Mouse (Mus musculus) embryo, embryonic 9.5 days (tissue): ENCODE measurements around the gene Sstr5.

Experiments
- DNase-seq: peaks from one replicate; pipeline ENCODE4 v3.0.0-alpha.2; 2017; ENCODE audit errors: extremely low spot score

The Sstr5 gene

GRCm38 (mm10) chr17:25474330-25475077 lies 22.6 kb downstream of the Sstr5 start:
- DNase-seq = peak; percentile 78

- DNase-seq = no peak
These were observed 25.0 kb downstream of the Sstr5 start for GRCm38 (mm10) chr17:25472044-25472443.

- peak; percentile 26 for DNase-seq
These were observed 25.7 kb downstream of the Sstr5 start for GRCm38 (mm10) chr17:25471418-25471817.

GRCm38 (mm10) chr17:25469798-25470197 lies 27.3 kb downstream of the Sstr5 start:
- DNase-seq = peak; percentile 68

GRCm38 (mm10) chr17:25468301-25468700 lies 28.8 kb downstream of the Sstr5 start:
- DNase-seq = no peak

GRCm38 (mm10) chr17:25467781-25468180 lies 29.3 kb downstream of the Sstr5 start:
- DNase-seq = no peak

- no peak for DNase-seq
These were observed 30.8 kb downstream of the Sstr5 start for GRCm38 (mm10) chr17:25466257-25466656.

GRCm38 (mm10) chr17:25464091-25464490 lies 33.0 kb downstream of the Sstr5 start:
- no peak for DNase-seq

DNA sequence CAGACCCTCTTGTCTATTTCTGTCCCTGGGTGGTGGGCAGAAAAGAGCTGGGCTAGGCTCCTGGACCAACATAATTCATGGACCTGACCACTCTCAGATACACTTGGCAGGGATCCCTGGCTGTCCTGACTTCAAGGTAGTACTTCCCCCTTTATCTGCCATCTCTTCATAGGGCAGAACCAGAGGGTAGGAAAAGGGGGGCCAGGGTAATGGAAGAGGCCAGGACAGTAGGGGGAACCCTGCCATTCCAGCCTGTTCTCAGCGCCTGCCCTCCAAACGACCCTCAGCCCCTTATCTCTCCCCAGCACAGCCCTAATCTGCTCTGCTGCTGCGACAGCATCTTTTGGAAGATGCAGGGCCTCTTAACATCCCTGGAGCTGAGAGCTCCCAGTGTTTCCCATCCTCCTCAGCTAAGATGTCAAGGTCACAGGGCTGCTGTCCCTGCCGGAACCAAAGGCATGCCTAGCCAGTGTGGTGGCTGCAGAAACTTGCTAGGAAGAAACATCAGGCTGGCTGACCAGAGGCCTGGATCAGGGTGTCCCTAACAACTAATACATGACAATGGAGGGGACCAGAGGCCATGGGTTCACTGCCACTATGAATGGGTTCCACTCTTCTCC lies 33.7 kb downstream of the Sstr5 start:
- DNase-seq = no peak

GRCm38 (mm10) chr17:25462236-25462875 lies 34.7 kb downstream of the Sstr5 start:
- DNase-seq = no peak

DNA sequence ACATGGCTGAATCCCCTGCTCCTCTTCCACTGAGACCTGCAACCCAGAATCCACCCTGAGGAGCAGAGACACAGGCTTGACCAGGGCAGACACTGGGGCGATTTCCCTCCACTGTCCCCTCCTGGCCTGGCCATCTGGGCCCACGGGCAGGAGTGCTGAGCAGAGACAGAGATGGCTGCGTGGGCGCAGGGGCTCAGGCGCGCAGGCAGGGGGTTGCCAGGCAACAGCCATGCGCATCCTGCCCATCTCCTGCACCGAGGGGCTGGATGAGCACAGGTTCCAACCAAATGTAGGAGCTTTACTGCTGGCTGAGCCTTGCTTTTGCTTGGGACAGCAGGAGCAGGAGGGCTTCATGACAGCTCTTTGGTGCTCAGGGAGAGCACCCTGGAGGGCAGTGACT lies 40.5 kb downstream of the Sstr5 start:
- DNase-seq = no peak

GRCm38 (mm10) chr17:25454272-25454671 lies 42.8 kb downstream of the Sstr5 start, which contains the start of gene Tekt4:
Gene Tekt4 (plus strand): TSS chr17:25454615.
- no peak for DNase-seq

DNA sequence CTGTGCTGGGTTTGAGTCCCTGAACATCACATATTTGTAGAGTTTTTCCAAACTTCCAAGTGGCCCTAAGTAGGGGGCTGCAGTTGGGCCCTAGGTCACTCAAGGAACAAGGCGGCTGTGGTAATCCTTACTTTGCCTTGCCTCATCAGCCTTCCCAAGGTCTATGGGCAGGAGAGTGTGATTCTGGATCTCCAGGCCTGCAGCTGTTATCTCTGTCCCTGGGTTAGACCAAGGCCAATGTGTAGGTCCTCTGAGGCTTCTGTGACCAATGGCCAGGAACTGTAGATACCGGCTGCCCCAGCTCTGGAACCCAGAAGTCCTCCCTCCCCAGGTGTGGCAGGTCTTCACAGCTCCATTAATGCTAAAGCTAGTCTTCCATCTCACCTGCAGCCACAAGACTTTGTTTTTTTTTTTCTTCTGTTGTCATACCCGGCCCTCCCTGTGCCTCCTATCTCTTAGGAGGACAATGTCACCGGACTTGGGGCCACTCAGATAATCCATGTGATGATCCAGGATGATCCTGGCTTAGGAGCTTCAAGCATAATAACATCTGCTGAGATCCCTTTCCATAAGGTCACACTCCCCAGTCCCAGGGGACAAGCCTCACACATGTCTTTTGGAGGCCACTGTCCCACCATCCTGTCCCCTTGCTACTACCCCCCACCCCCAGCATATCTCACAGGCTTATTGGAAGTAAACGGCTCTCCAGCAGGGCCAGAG lies 44.7 kb downstream of the Sstr5 start:
- no peak for DNase-seq

- no peak for DNase-seq
These were observed 46.8 kb downstream of the Sstr5 start for GRCm38 (mm10) chr17:25450329-25450728.

DNA sequence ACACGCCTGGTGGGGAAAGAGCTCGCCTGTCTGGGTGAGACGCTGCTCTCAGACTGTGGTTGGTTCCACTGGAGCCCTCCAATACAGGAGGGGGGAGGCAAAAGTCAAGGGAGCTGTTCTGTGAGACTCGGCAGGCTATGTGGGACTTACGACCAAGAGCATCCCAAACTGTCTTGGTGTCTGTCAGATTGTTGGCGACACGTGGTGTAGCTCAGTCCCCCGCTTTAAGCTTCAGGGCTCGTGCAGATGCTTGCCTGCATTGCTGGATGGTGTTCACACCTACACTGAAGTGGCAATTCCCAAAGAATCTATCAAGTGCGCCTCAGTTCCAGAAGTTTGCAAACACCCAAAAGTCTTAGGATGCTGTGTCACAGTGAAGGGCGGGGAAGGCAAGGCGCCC lies 49.2 kb downstream of the Sstr5 start:
- no peak for DNase-seq

DNA sequence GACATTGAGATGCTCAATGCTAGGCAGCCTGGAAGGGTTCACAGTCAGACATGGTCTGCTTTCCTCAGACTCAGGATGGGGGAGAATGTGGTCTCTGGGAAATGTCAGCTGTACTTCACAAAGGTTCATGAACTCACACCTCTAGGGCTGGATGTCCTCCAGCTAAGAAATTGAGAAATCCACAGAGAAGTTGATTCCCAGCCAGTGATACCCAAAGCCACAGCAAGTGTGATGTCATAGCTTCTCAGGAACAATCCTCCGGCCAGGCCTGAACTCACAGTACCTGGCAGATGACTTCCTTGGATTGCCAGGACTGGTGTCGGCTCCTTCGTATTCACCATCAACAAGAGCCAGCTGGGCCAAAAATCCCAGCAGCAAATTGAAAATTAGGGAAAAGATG lies 51.2 kb downstream of the Sstr5 start:
- no peak for DNase-seq

DNA sequence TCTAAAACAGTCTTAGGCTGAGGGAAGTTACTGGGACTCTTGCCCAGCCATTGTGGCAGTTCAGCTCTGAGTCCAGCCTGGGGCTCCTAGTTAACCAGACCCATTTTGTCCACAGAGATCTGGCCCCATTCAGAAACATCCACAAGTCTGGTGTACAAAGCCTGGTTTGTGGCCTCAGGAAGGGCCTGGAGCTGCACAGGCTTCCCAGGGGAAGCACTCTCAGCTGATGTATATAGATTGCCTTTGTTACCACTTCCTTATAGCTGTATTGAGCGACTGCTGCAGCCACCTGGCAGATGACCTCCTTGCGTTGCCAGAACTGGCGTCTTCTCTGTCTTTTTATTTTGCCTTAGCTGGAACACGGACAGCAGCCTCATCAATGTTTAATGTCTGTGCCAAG lies 52.0 kb downstream of the Sstr5 start:
- no peak for DNase-seq

GRCm38 (mm10) chr17:25442889-25443288 lies 54.2 kb downstream of the Sstr5 start:
- DNase-seq = no peak

DNA sequence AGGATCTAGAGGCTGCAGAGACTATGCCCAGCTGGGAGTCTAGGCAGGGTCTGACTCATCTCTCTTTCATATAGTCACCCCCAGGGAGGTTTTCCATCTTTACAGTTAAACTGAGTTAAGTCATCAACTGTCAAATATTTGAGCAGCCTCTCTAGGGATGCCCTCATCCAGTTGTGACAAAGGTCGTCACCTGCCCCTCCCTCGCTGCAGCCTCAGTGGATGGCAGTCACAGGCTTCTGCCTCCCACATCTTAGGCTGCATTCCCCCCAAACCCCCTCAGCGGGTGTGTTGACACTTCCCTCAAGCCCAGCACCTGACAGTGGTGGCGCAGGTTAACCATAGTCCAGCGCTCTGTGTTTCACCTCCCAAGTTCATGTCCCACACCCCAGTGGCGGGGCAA lies 55.7 kb downstream of the Sstr5 start:
- DNase-seq = no peak
